Mouse (Mus musculus) limb, embryonic 11.5 days (tissue): ENCODE measurements around the gene Tmem200b. TPM values are rescaled to one million over a fixed set of nuclear protein-coding genes. Genes with fewer than 3 reads are reported as not detected.

Experiments
- ATAC-seq: fragments of 200-750 bp; cut with Nextera tagmentation; 2 replicates; pipeline ENCODE4 v1.8.0; 2017; ENCODE audit warnings: low read depth; ENCODE audit not compliant: insufficient number of reproducible peaks, low FRiP score, low TSS enrichment
- DNase-seq: peaks from one replicate; pipeline ENCODE4 v3.0.0-alpha.2; 2015; ENCODE audit warnings: low spot score
- H3K27ac ChIP-seq: fragments of 300-500 bp; sonication (generic); replicated peaks from 2 replicates; pipeline ENCODE4 v1.5.1; 2014; ENCODE audit warnings: low read depth, mild to moderate bottlenecking, low read length
- H3K27me3 ChIP-seq: fragments of 300-500 bp; sonication (generic); 2 replicates; pipeline ENCODE4 v1.6.1; 2014; ENCODE audit warnings: mild to moderate bottlenecking, low read length, mixed read lengths; ENCODE audit not compliant: control insufficient read depth, insufficient read depth
- H3K36me3 ChIP-seq: fragments of 300-500 bp; sonication (generic); 2 replicates; pipeline ENCODE4 v1.6.1; 2014; ENCODE audit warnings: mild to moderate bottlenecking, low read length, moderate library complexity, mixed read lengths; ENCODE audit not compliant: control insufficient read depth, insufficient read depth
- H3K4me1 ChIP-seq: fragments of 300-500 bp; sonication (generic); 2 replicates; pipeline ENCODE4 v1.6.1; 2014; ENCODE audit warnings: low read length, mixed read lengths; ENCODE audit not compliant: control insufficient read depth, insufficient read depth
- H3K4me2 ChIP-seq: fragments of 300-500 bp; sonication (generic); 2 replicates; pipeline ENCODE4 v1.6.1; 2014; ENCODE audit warnings: low read depth, mild to moderate bottlenecking, moderate library complexity; ENCODE audit not compliant: severe bottlenecking
- H3K4me3 ChIP-seq: fragments of 300-500 bp; sonication (generic); 2 replicates; pipeline ENCODE4 v1.5.1; 2014; ENCODE audit warnings: low read depth, low read length
- H3K9ac ChIP-seq: fragments of 300-500 bp; sonication (generic); 2 replicates; pipeline ENCODE4 v1.6.1; 2014; ENCODE audit warnings: mild to moderate bottlenecking, low read length
- H3K9me3 ChIP-seq: fragments of 300-500 bp; sonication (generic); 2 replicates; pipeline ENCODE4 v1.6.1; 2016; ENCODE audit warnings: low read length; ENCODE audit not compliant: control insufficient read depth
- WGBS: fragments of 180-500 bp; shearing (Covaris S2); extraction: QIAGEN DNeasy Blood & Tissue Kit; methylation state at CpG from one replicate; pipeline ENCODE4 v1.1.7; 2014; 5-methylcytosine and 5-hydroxymethylcytosine counted together
- polyA plus RNA-seq: library from polyadenylated mRNA; unstranded; fragments of >200 nt; fragmentation: Nextera tagmentation; extraction: Ambion mirVana; gene quantifications from 2 replicates; pipeline ENCODE4 v1.2.1, GENCODE M21; 2014

The Tmem200b gene
- polyA plus RNA-seq: 1.3 and 2.4 TPM in 2 replicates

DNA sequence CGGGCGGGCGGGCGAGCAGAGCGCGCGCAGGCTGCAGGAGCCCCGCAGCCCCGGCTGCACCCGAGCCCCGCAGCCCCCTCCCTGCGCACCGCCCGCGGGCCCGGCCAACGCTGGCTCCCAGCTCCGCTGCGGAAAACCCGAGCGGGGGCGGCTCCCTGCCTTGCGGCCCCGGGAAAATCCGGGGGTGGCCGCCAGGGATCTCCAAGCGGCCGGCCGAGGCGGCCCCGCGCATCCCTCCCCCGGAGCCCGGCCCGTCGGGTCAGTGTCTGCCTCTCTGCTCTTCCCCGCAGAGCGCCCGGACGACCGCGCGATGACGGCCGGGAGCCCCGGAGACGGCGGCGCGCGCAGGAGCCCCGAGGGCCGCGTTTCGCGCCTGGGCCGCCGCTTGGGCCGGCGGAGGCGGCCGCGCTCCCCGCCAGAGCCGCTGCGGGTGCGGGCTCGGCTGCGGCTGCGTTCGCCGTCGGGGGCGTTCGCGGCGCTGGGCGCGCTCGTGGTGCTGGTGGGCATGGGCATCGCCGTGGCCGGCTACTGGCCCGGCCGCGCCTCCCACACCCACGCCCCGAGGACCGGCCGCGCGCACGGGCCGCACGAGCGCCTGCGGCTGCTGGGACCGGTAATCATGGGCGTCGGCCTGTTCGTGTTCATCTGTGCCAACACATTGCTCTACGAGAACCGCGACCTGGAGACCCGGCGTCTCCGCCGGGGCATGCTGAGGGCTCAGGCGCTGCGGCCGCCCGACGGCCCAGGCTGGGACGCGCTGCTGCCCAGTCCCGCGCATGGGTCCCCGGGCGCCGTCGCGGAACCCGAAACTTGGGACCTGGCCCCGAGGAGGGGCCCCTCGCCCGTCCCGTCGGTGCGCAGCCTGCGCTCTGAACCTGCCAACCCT is at the start of gene Tmem200b:
Tmem200b (plus strand) TSS at position 311 of the 886 bp plus-strand sequence.
- no peak for ATAC-seq
- WGBS: under 1% methylated on average over 101 of the region's 130 CpGs
- DNase-seq: peak; percentile 50

GRCm38 (mm10) chr4:131872672-131873292 is 48.8 kb upstream of the Tmem200b start:
- 13% methylated on average over 11 of the region's 11 CpGs for WGBS
- peaks cover 10% of the 10 kb centered on the region for H3K4me1 ChIP-seq
- peak overlapping the region; percentile 68 for H3K4me2 ChIP-seq
- ATAC-seq: peak; percentile 55; the same call in 1 of the 2 replicates
- peak overlapping the region; percentile 99 for H3K27ac ChIP-seq
- peak; percentile 41 for DNase-seq
- H3K9ac ChIP-seq: peak overlapping the region; percentile 100
- peak overlapping the region; percentile 85 for H3K4me3 ChIP-seq
- H3K27me3 ChIP-seq: no peaks in the 10 kb centered on the region
- H3K36me3 ChIP-seq: no peaks in the 10 kb centered on the region
- no peaks in the 10 kb centered on the region for H3K9me3 ChIP-seq

More for the DNA sequence above, at the start of gene Tmem200b:
- peak within 1 kb of the TSS; percentile 66 for H3K9ac ChIP-seq
- H3K9me3 ChIP-seq: no peaks in the 10 kb centered on the region
- H3K27me3 ChIP-seq: peaks cover 20% of the 10 kb centered on the region
- H3K36me3 ChIP-seq: peaks cover 8% of the 10 kb centered on the region; the same call in 1 of the 2 replicates
- peaks cover 60% of the 10 kb centered on the region for H3K4me1 ChIP-seq
- H3K27ac ChIP-seq: peak within 1 kb of the TSS; percentile 78
- peak within 1 kb of the TSS; percentile 85 for H3K4me2 ChIP-seq
- H3K4me3 ChIP-seq: peak within 1 kb of the TSS; percentile 53

GRCm38 (mm10) chr4:131873293-131874168 is 48.0 kb upstream of the Tmem200b start, which contains the start of gene Srsf4:
Srsf4 (plus strand) TSS chr4:131873617.
- no peaks in the 10 kb centered on the region for H3K36me3 ChIP-seq
- H3K4me1 ChIP-seq: peaks cover 10% of the 10 kb centered on the region
- peak within 1 kb of the TSS; percentile 85 for H3K4me3 ChIP-seq
- under 1% methylated on average over 74 of the region's 116 CpGs for WGBS
- H3K9me3 ChIP-seq: no peaks in the 10 kb centered on the region
- H3K27ac ChIP-seq: peak within 1 kb of the TSS; percentile 99
- H3K9ac ChIP-seq: peak within 1 kb of the TSS; percentile 100
- no peaks in the 10 kb centered on the region for H3K27me3 ChIP-seq
- H3K4me2 ChIP-seq: peak within 1 kb of the TSS; percentile 68
- peak; percentile 98 for DNase-seq
- peak; percentile 94 for ATAC-seq

DNA sequence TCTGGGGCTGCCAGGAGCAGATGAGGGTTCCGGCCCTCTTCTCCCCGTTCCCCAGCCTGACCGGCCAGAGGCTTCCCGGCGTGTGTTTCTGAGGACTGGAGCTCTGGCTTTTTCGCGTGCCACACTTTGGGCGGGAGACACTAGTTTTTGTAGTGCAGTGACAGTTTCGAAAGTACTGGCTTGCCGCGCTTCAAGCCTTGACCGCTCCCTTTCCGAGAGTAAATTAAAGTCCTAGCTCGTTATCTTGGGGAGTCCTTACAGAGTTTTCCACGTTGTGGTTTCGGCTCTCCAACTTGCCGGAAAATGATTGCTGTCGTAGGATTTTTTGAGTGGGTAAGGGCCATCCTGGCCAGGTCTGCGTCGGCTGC is 47.4 kb upstream of the Tmem200b start:
- no peaks in the 10 kb centered on the region for H3K9me3 ChIP-seq
- under 1% methylated on average over 20 of the region's 20 CpGs for WGBS
- peak overlapping the region; percentile 68 for H3K4me2 ChIP-seq
- no peaks in the 10 kb centered on the region for H3K36me3 ChIP-seq
- H3K27ac ChIP-seq: peak overlapping the region; percentile 99
- H3K27me3 ChIP-seq: no peaks in the 10 kb centered on the region
- DNase-seq (no peak), ATAC-seq (no peak)
- peaks cover 10% of the 10 kb centered on the region for H3K4me1 ChIP-seq
- H3K4me3 ChIP-seq: peak overlapping the region; percentile 85
- peak overlapping the region; percentile 100 for H3K9ac ChIP-seq

DNA sequence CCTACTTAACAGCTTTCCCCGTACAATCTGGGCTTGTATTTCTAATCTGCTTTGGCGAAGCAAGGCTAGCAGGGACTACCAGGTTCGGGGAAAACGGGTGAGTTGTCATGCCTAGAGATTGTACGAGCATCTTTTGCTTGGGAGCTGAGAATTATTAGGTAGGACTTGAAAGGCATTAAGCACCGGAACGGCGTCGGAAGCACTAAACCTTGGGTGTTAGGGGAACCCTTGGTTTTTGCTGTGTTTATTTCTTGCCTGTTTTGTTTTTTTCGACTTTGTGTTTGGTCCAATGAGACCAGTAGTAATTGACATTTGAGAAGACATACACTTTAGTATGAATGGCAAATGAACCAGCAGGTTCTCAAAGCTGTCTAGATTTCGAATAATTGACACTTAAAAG is 47.0 kb upstream of the Tmem200b start:
- peak overlapping the region; percentile 68 for H3K4me2 ChIP-seq
- DNase-seq (no peak), ATAC-seq (no peak)
- 4% methylated on average over 11 of the region's 11 CpGs for WGBS
- H3K27me3 ChIP-seq: no peaks in the 10 kb centered on the region
- peaks cover 10% of the 10 kb centered on the region for H3K4me1 ChIP-seq
- H3K9me3 ChIP-seq: no peaks in the 10 kb centered on the region
- peak overlapping the region; percentile 99; the same call in 1 of the 2 replicates for H3K27ac ChIP-seq
- H3K4me3 ChIP-seq: peak overlapping the region; percentile 85
- H3K9ac ChIP-seq: peak overlapping the region; percentile 100
- no peaks in the 10 kb centered on the region for H3K36me3 ChIP-seq

GRCm38 (mm10) chr4:131875242-131875641 is 46.3 kb upstream of the Tmem200b start:
- Histone ChIP-seq H3K4me2 (peak overlapping the region; percentile 68), H3K9ac (peak overlapping the region; percentile 100; the same call in 1 of the 2 replicates), H3K4me1 (peaks cover 10% of the 10 kb centered on the region), H3K4me3 (peak overlapping the region; percentile 85), H3K36me3 (no peaks in the 10 kb centered on the region), H3K27me3 (no peaks in the 10 kb centered on the region), H3K27ac (no peak overlapping the region), H3K9me3 (no peaks in the 10 kb centered on the region)
- DNase-seq: no peak
- ATAC-seq: no peak
- WGBS: 47% methylated on average over 3 of the region's 3 CpGs

GRCm38 (mm10) chr4:131876836-131877235 is 44.7 kb upstream of the Tmem200b start:
- no peak for ATAC-seq
- H3K4me2 ChIP-seq: no peak overlapping the region
- no peak for DNase-seq
- H3K9ac ChIP-seq: no peak overlapping the region
- no peaks in the 10 kb centered on the region for H3K27me3 ChIP-seq
- H3K9me3 ChIP-seq: no peaks in the 10 kb centered on the region
- no peaks in the 10 kb centered on the region for H3K36me3 ChIP-seq
- WGBS: 83% methylated on average over 2 of the region's 2 CpGs
- H3K27ac ChIP-seq: no peak overlapping the region
- peaks cover 10% of the 10 kb centered on the region for H3K4me1 ChIP-seq
- no peak overlapping the region for H3K4me3 ChIP-seq
